Comparison of ENCODE assay signal across 9 mouse cellular contexts in the genomic region with DNA sequence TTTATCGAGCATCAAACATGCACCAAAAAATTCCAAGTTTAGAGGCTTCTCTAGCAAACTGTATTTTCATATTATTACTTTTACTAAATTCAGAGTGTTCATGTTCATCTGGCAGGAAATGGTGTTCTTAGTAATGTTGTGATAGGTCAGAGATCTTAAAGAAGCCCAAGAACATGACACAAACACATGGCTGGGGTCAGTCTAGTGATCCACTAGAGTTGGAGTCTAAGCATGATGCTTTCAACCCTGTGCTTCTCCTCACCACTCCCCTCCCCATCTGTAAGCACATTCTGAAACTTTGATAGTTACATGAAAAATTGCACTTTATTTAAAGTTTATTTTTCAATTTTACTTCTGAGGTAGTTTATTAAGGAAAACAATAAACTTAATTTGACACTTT. TPM values are rescaled to one million over a fixed set of nuclear protein-coding genes. Genes with fewer than 3 reads are reported as not detected.
DNase-seq lines count a peak whose midpoint lies in the region; ATAC-seq lines count a peak whose summit lies in the region.
"Had no signal": no experiment of that assay in that cellular context is flagged by ENCODE, and none has a peak within 500 bp of the region (broad histone marks: within the 10 kb centered on the region; RNA-seq: fewer than 3 reads in every experiment).

No protein-coding gene starts in this region.

- no peaks in the 10 kb centered on the region for H3K27me3 ChIP-seq in heart, embryonic 15.5 days
- H3K27me3 ChIP-seq in liver, embryonic 16.5 days (ENCODE audit: control insufficient read depth, insufficient read depth, low read depth, low read length), result no peaks in the 10 kb centered on the region

- H3K36me3 ChIP-seq in heart, embryonic 15.5 days, result 0 out of 2 replicates have a peak, but pooled peaks cover 3% of the 10 kb centered on the region
- H3K36me3 ChIP-seq in liver, embryonic 16.5 days (ENCODE audit: control insufficient read depth, insufficient read depth), result peaks cover 5% of the 10 kb centered on the region; the same call in 1 of the 2 replicates

- no peak for ATAC-seq in heart, embryonic 15.5 days (replicated peaks; ENCODE audit: insufficient number of reproducible peaks, insufficient read depth, low FRiP score, low read depth)
- ATAC-seq in liver, embryonic 16.5 days (ENCODE audit: low read depth), result no peak

- H3K9ac ChIP-seq in heart, embryonic 15.5 days, result 0 out of 2 replicates have a peak overlapping the region, but pooled peaks have one; percentile 14
- H3K9ac ChIP-seq in liver, embryonic 16.5 days (ENCODE audit: low read depth, low read length), result peak overlapping the region; percentile 55

- H3K4me3 ChIP-seq in heart, embryonic 15.5 days, result peak overlapping the region; percentile 35
- peak overlapping the region; percentile 59 for H3K4me3 ChIP-seq in liver, embryonic 16.5 days (ENCODE audit: low read depth, low read length)

- H3K4me1 ChIP-seq in heart, embryonic 15.5 days (replicated peaks), result peaks cover 25% of the 10 kb centered on the region
- peaks cover 18% of the 10 kb centered on the region for H3K4me1 ChIP-seq in liver, embryonic 16.5 days (ENCODE audit: control insufficient read depth, low read depth, low read length)

- H3K4me2 ChIP-seq in heart, embryonic 15.5 days, result peak overlapping the region; percentile 56
- peak overlapping the region; percentile 73 for H3K4me2 ChIP-seq in liver, embryonic 16.5 days (ENCODE audit: low read depth, low read length)

- 62% methylated on average over 1 of the region's 1 CpGs for WGBS in heart, embryonic 15.5 days
- 54% methylated on average over 1 of the region's 1 CpGs for WGBS in liver, embryonic 16.5 days (ENCODE audit: insufficient replicate concordance)

- peak; percentile 74 for DNase-seq in heart, adult 11 months
- DNase-seq in heart, adult 18-20 months, result no peak
- peak; percentile 15 for DNase-seq in CD4-positive helper T cell, adult 2 months (ENCODE audit: low read depth, low spot score)
- DNase-seq in urinary bladder, adult 2 months (ENCODE audit: low spot score), result no peak
- DNase-seq in adrenal gland, adult 18-20 months (ENCODE audit: low spot score in 2 of 2), result no peak
- no peak for DNase-seq in left cerebral cortex, adult 18-20 months (ENCODE audit: low spot score in 2 of 2)
- DNase-seq: embryo, embryonic 11 days had no signal

- no peak overlapping the region for H3K27ac ChIP-seq in heart, embryonic 15.5 days
- peak overlapping the region; percentile 45; the same call in 1 of the 2 replicates for H3K27ac ChIP-seq in liver, embryonic 16.5 days (ENCODE audit: low read length)

- H3K9me3 ChIP-seq in heart, embryonic 15.5 days (replicated peaks), result no peaks in the 10 kb centered on the region
- no peaks in the 10 kb centered on the region for H3K9me3 ChIP-seq in liver, embryonic 16.5 days (replicated peaks; ENCODE audit: control insufficient read depth, low read length)

RNA-seq across cellular contexts. Expression of a gene that starts 3.0 kb away (rescaled TPM):
- total RNA-seq in heart, adult 18-20 months (2021), result 10 to 100 TPM; 27.9 to 32.9 TPM
- polyA plus RNA-seq in heart, embryonic 15.5 days (2015; fragmentation: Nextera tagmentation; extraction: Ambion mirVana), result 31.3 and 35.5 TPM in 2 replicates
- polyA plus RNA-seq in liver, embryonic 16.5 days (2015; fragmentation: Nextera tagmentation; extraction: Ambion mirVana), result 30.9 and 33.3 TPM in 2 replicates
- 26.1 and 28.5 TPM in 2 replicates for polyA plus RNA-seq in urinary bladder, adult 2 months (2012; rRNA removed)
- total RNA-seq in adrenal gland, adult 18-20 months (2021), result 10 to 100 TPM; 48.2 to 57.3 TPM
- total RNA-seq in left cerebral cortex, adult 18-20 months (2021), result 10 to 100 TPM; 50.6 to 56.8 TPM

RNA-seq across cellular contexts. Expression of a gene that starts 9.2 kb away (rescaled TPM):
- not detected for total RNA-seq in heart, adult 18-20 months (2021)
- polyA plus RNA-seq in heart, embryonic 15.5 days (2015; fragmentation: Nextera tagmentation; extraction: Ambion mirVana), result not detected in 2 replicates
- polyA plus RNA-seq in liver, embryonic 16.5 days (2015; fragmentation: Nextera tagmentation; extraction: Ambion mirVana), result not detected in 2 replicates
- polyA plus RNA-seq in urinary bladder, adult 2 months (2012; rRNA removed), result not detected in 2 replicates
- total RNA-seq in adrenal gland, adult 18-20 months (2021), result not detected
- total RNA-seq in left cerebral cortex, adult 18-20 months (2021), result not detected

Comparison
In these comparisons a context has a peak if more than half of its experiments do, and no peak if none do; other contexts are left out.
1. DNase-seq: peak in heart, adult 11 months (single experiment) and CD4-positive helper T cell, adult 2 months (single experiment); none in heart, adult 18-20 months (0 of 2), urinary bladder, adult 2 months (single experiment), adrenal gland, adult 18-20 months (0 of 2) and left cerebral cortex, adult 18-20 months (0 of 2).